Mouse (Mus musculus): ENCODE results near the gene Uqcrc1.

GRCm38 (mm10) chr9:108992620-108993361 is 56.4 kb downstream of the Uqcrc1 start:
- TF ChIP-seq RCOR1 (IDR thresholded peaks at IDR 0.05; ENCODE audit: low read depth, low read length) (no peak), CTCF (IDR thresholded peaks at IDR 0.05 in 2 of 3, conservative IDR thresholded peaks at IDR 0.05 in 1 of 3; ENCODE audit: control insufficient read depth in 1 of 3, insufficient read depth in 1 of 3, low read depth in 2 of 3, low read length in 3 of 3, poor library complexity in 1 of 3, severe bottlenecking in 1 of 3) (no peak), NELFE (IDR thresholded peaks at IDR 0.05; ENCODE audit: low read depth, low read length) (no peak), HCFC1 (IDR thresholded peaks at IDR 0.05; ENCODE audit: low read depth, low read length) (no peak), GATA1 (IDR thresholded peaks at IDR 0.05; ENCODE audit: low read depth, low read length) (no peak), MAFK (IDR thresholded peaks at IDR 0.05; ENCODE audit: borderline replicate concordance, low read depth, low read length) (no peak), TCF12 (IDR thresholded peaks at IDR 0.05; ENCODE audit: low read depth, low read length) (no peak)
